Mouse (Mus musculus) cerebellum, adult 11 months (tissue): ENCODE measurements around the gene Npcd.
A peak's percentile ranks its signal among the peaks of the same experiment; 100 is the strongest.

Experiments
- DNase-seq: peaks from one replicate; pipeline ENCODE4 v3.0.0; 2022

The Npcd gene

GRCm38 (mm10) chr15:79802304-79802703, 31.7 kb downstream of the Npcd start:
- DNase-seq: peak; percentile 71

- DNase-seq: no peak
These were observed 32.4 kb downstream of the Npcd start for GRCm38 (mm10) chr15:79801646-79802045.

GRCm38 (mm10) chr15:79800701-79801100, 33.3 kb downstream of the Npcd start:
- peak; percentile 38 for DNase-seq

- no peak for DNase-seq
These were observed 35.4 kb downstream of the Npcd start for GRCm38 (mm10) chr15:79798591-79798990.

GRCm38 (mm10) chr15:79797680-79798079, 36.4 kb downstream of the Npcd start:
- peak; percentile 37 for DNase-seq

- DNase-seq: no peak
These were observed 36.9 kb downstream of the Npcd start for GRCm38 (mm10) chr15:79797096-79797495.

- no peak for DNase-seq
These were observed 37.8 kb downstream of the Npcd start for GRCm38 (mm10) chr15:79796256-79796655.

GRCm38 (mm10) chr15:79794173-79794572, 39.9 kb downstream of the Npcd start:
- no peak for DNase-seq

- no peak for DNase-seq
These were observed 41.0 kb downstream of the Npcd start for GRCm38 (mm10) chr15:79793076-79793475.

GRCm38 (mm10) chr15:79792455-79792854, 41.6 kb downstream of the Npcd start:
- DNase-seq: peak; percentile 53

GRCm38 (mm10) chr15:79791502-79791901, 42.5 kb downstream of the Npcd start:
- no peak for DNase-seq

GRCm38 (mm10) chr15:79790905-79791304, 43.1 kb downstream of the Npcd start:
- DNase-seq: peak; percentile 53

GRCm38 (mm10) chr15:79790111-79790510, 43.9 kb downstream of the Npcd start:
- DNase-seq: peak; percentile 56

- DNase-seq: no peak
These were observed 46.2 kb downstream of the Npcd start for GRCm38 (mm10) chr15:79787815-79788214.

- no peak for DNase-seq
These were observed 49.0 kb downstream of the Npcd start for GRCm38 (mm10) chr15:79785056-79785455.

GRCm38 (mm10) chr15:79777749-79778148, 56.3 kb downstream of the Npcd start, which contains the start of gene Dnal4:
Gene Dnal4, minus strand, starts transcription at chr15:79777849.
- DNase-seq: no peak

- no peak for DNase-seq
These were observed 58.4 kb downstream of the Npcd start for GRCm38 (mm10) chr15:79775662-79776061.

- peak; percentile 95 for DNase-seq
These were observed 59.7 kb downstream of the Npcd start for GRCm38 (mm10) chr15:79774117-79775027.

- no peak for DNase-seq
These were observed 63.3 kb downstream of the Npcd start for GRCm38 (mm10) chr15:79770629-79771240.

GRCm38 (mm10) chr15:79768302-79768701, 65.7 kb downstream of the Npcd start:
- no peak for DNase-seq

GRCm38 (mm10) chr15:79767327-79767961, 66.6 kb downstream of the Npcd start:
- no peak for DNase-seq

- no peak for DNase-seq
These were observed 67.4 kb downstream of the Npcd start for GRCm38 (mm10) chr15:79766586-79767071.

GRCm38 (mm10) chr15:79766168-79766567, 67.9 kb downstream of the Npcd start:
- no peak for DNase-seq
